Mouse (Mus musculus): ENCODE data around the gene Pnkd. TPM values are rescaled to one million over a fixed set of nuclear protein-coding genes. Genes with fewer than 3 reads are reported as not detected.

Gene Pnkd
- total RNA-seq, 4 experiments from 2014 or later: 170 to 190 (median 177) TPM

Small RNAs within 50 kb of the gene (microRNA-seq; reads per million reads assigned to microRNA genes)
- gene Mir26b: 12,659 to 15,225 reads per million in 2 experiments

Other genes with a start within 250 kb of the Pnkd start
- 10 to 100 TPM; 44.4 to 54.8 (median 47.4) TPM for gene Tns1, start 160.5 kb upstream of the Pnkd start, total RNA-seq (2022)
- under 1 TPM in 1 of 4 experiments, not detected in 3; 0.25 TPM for gene Rufy4, start 159.4 kb upstream of the Pnkd start, total RNA-seq (2022)
- not detected for gene Cxcr2, start 130.9 kb upstream of the Pnkd start, total RNA-seq (2022)
- gene Cxcr1, start 90.3 kb upstream of the Pnkd start, total RNA-seq (2022): under 1 TPM in 1 of 4 experiments, not detected in 3; 0.34 TPM
- gene Arpc2, start 48.8 kb upstream of the Pnkd start, total RNA-seq (2022): 100 to 1,000 TPM; 324 to 350 (median 341) TPM
- gene Gpbar1, start 6.4 kb upstream of the Pnkd start, total RNA-seq (2022): not detected
- 100 to 1,000 TPM; 150 to 159 (median 154) TPM for gene Aamp, start 192 bp upstream of the Pnkd start, total RNA-seq (2022)
- 10 to 100 TPM; 24.9 to 37.2 (median 33.3) TPM for gene Tmbim1, start 20.7 kb downstream of the Pnkd start, total RNA-seq (2022)
- 1 to 10 TPM; 1.7 to 3.3 (median 2.2) TPM for gene Catip, start 77.2 kb downstream of the Pnkd start, total RNA-seq (2022)
- gene Slc11a1, start 90.3 kb downstream of the Pnkd start, total RNA-seq (2022): 10 to 100 TPM in 2 of 4 experiments, 1 to 10 TPM in 2; 5.5 to 68.6 (median 30.6) TPM
- 10 to 100 TPM; 27.6 to 33.4 (median 31.6) TPM for gene Ctdsp1, start 106.6 kb downstream of the Pnkd start, total RNA-seq (2022)
- under 1 TPM; 0.71 to 0.92 (median 0.82) TPM for gene Vil1, start 124.4 kb downstream of the Pnkd start, total RNA-seq (2022)
- gene Cnot9, start 221.1 kb downstream of the Pnkd start, total RNA-seq (2022): 10 to 100 TPM; 22.7 to 25.7 (median 24.6) TPM

Data from layer of hippocampus, adult 8-10 months (tissue).